ENCODE assay signal across 8 mouse cellular contexts in genomic region chrX:42150346-42151023, GRCm38 (mm10). TPM values are rescaled to one million over a fixed set of nuclear protein-coding genes. Genes with fewer than 3 reads are reported as not detected.
DNase-seq lines count a peak whose midpoint lies in the region; ATAC-seq and TF ChIP-seq lines count a peak whose summit lies in the region.

No protein-coding gene starts in this region.

- no peaks in the 10 kb centered on the region for H3K27me3 ChIP-seq in MEL (ENCODE audit: control insufficient read depth in 1 of 2, insufficient read depth in 2 of 2, low read length in 2 of 2)
- no peaks in the 10 kb centered on the region for H3K27me3 ChIP-seq in hindbrain, embryonic 10.5 days (ENCODE audit: insufficient read depth, poor library complexity, severe bottlenecking)

- TF ChIP-seq EP300 in MEL (IDR thresholded peaks at IDR 0.05; ENCODE audit: low read depth in 1 of 2, low read length in 2 of 2), result no peak; a peak in 2 of 4 replicates

- H3K4me3 ChIP-seq in MEL (ENCODE audit: control insufficient read depth in 1 of 2, insufficient read depth in 1 of 2, low read depth in 2 of 2, low read length in 2 of 2), result peak overlapping the region; percentile 94 to 95
- H3K4me3 ChIP-seq in hindbrain, embryonic 10.5 days, result peak overlapping the region; percentile 66

- H3K36me3 ChIP-seq in MEL (ENCODE audit: control insufficient read depth in 1 of 2, insufficient read depth in 2 of 2, low read length in 2 of 2), result peaks cover 0 to 11% of the 10 kb centered on the region in 2 experiments; a peak in 2 of 4 replicates
- H3K36me3 ChIP-seq in hindbrain, embryonic 10.5 days, result no peaks in the 10 kb centered on the region

- DNase-seq in MEL (ENCODE audit: low read depth, low spot score), result peak; percentile 87
- DNase-seq in cerebellum, adult 18-20 months, result peak; percentile 75 to 79
- DNase-seq in hindbrain, embryonic 10.5 days (ENCODE audit: low spot score), result peak; percentile 85
- peak; percentile 44 to 57 for DNase-seq in layer of hippocampus, postnatal 25 days (ENCODE audit: extremely low spot score in 1 of 2, low spot score in 1 of 2)
- peak; percentile 77 for DNase-seq in lung, postnatal 25 days (ENCODE audit: low spot score)
- DNase-seq in retina, postnatal 1 day, result peak; percentile 95
- peak; percentile 79 for DNase-seq in thymus, postnatal 4 days

- H3K9me3 ChIP-seq in MEL (replicated peaks; ENCODE audit: insufficient read depth, low read length), result no peaks in the 10 kb centered on the region
- H3K9me3 ChIP-seq in hindbrain, embryonic 10.5 days, result peaks cover 9% of the 10 kb centered on the region; the same call in 1 of the 2 replicates

- TF ChIP-seq POLR2A in MEL (IDR thresholded peaks at IDR 0.05; ENCODE audit: control insufficient read depth in 1 of 2, insufficient read depth in 1 of 2, low read depth in 1 of 2, low read length in 2 of 2, poor library complexity in 1 of 2), result peak in 1 of 2 experiments; percentile 38; a peak in 1 of 4 replicates

- H3K79me2 ChIP-seq in MEL (ENCODE audit: control insufficient read depth, insufficient read depth, low read length, poor library complexity), result peaks cover 45% of the 10 kb centered on the region

- peak; percentile 57 for ATAC-seq in frontal cortex, adult (ENCODE audit: low TSS enrichment)

- H3K9ac ChIP-seq in MEL (ENCODE audit: control insufficient read depth, low read depth, low read length, poor library complexity, severe bottlenecking), result peak overlapping the region; percentile 100

- no peak for TF ChIP-seq CTCF in MEL (IDR thresholded peaks at IDR 0.05 in 2 of 3, conservative IDR thresholded peaks at IDR 0.05 in 1 of 3; ENCODE audit: control insufficient read depth in 1 of 3, insufficient read depth in 1 of 3, low read depth in 2 of 3, low read length in 3 of 3, poor library complexity in 1 of 3, severe bottlenecking in 1 of 3)

- peak overlapping the region; percentile 100 for H3K27ac ChIP-seq in MEL (ENCODE audit: control insufficient read depth, low read depth, low read length)
- H3K27ac ChIP-seq in hindbrain, embryonic 10.5 days, result peak overlapping the region; percentile 98

- 19% methylated on average over 34 of the region's 40 CpGs for WGBS in hindbrain, embryonic 10.5 days

- H3K4me1 ChIP-seq in MEL (ENCODE audit: control insufficient read depth in 1 of 2, insufficient read depth in 2 of 2, low read length in 2 of 2), result peaks cover 1 to 5% of the 10 kb centered on the region in 2 experiments; a peak in 3 of 4 replicates
- H3K4me1 ChIP-seq in hindbrain, embryonic 10.5 days (replicated peaks), result no peaks in the 10 kb centered on the region

- TF ChIP-seq RAD21 in MEL (IDR thresholded peaks at IDR 0.05; ENCODE audit: low read depth, low read length), result no peak

TF ChIP-seq in MEL, 35 proteins besides CTCF, POLR2A, EP300 and RAD21:
- TF ChIP-seq ZKSCAN1 (IDR thresholded peaks at IDR 0.05; ENCODE audit: low read depth, low read length), result no peak
- no peak for TF ChIP-seq ZC3H11A (IDR thresholded peaks at IDR 0.05; ENCODE audit: low read depth, low read length)
- TF ChIP-seq RCOR1 (IDR thresholded peaks at IDR 0.05; ENCODE audit: low read depth, low read length), result no peak
- 0 out of 2 replicates have a peak, but pooled peaks have one; percentile 30 for TF ChIP-seq POLR2AphosphoS2 (IDR thresholded peaks at IDR 0.05; ENCODE audit: low read length)
- no peak for TF ChIP-seq ELF1 (IDR thresholded peaks at IDR 0.05; ENCODE audit: low read depth, low read length)
- no peak for TF ChIP-seq UBTF (IDR thresholded peaks at IDR 0.05; ENCODE audit: borderline replicate concordance, insufficient read depth, low read depth, low read length)
- TF ChIP-seq GABPA (IDR thresholded peaks at IDR 0.05; ENCODE audit: low read depth, low read length), result no peak
- no peak for TF ChIP-seq USF2 (IDR thresholded peaks at IDR 0.05; ENCODE audit: borderline replicate concordance in 1 of 2, insufficient read depth in 1 of 2, low read depth in 1 of 2, low read length in 2 of 2)
- no peak for TF ChIP-seq HCFC1 (IDR thresholded peaks at IDR 0.05; ENCODE audit: low read depth, low read length)
- no peak for TF ChIP-seq TAL1 (IDR thresholded peaks at IDR 0.05; ENCODE audit: low read length)
- no peak; the same call in 1 of the 2 replicates for TF ChIP-seq TCF12 (IDR thresholded peaks at IDR 0.05; ENCODE audit: low read depth, low read length)
- TF ChIP-seq BHLHE40 (IDR thresholded peaks at IDR 0.05; ENCODE audit: borderline replicate concordance, low read depth, low read length), result no peak
- 0 out of 2 replicates have a peak, but pooled peaks have one; percentile 33 for TF ChIP-seq MAX (IDR thresholded peaks at IDR 0.05; ENCODE audit: low read length)
- TF ChIP-seq JUND (IDR thresholded peaks at IDR 0.05; ENCODE audit: low read depth, low read length), result no peak
- no peak for TF ChIP-seq CHD1 (IDR thresholded peaks at IDR 0.05; ENCODE audit: low read depth, low read length)
- no peak for TF ChIP-seq E2F4 (IDR thresholded peaks at IDR 0.05; ENCODE audit: borderline replicate concordance, low read depth, low read length)
- TF ChIP-seq SMC3 (IDR thresholded peaks at IDR 0.05; ENCODE audit: low read depth, low read length), result no peak
- no peak for TF ChIP-seq TBP (IDR thresholded peaks at IDR 0.05; ENCODE audit: low read depth, low read length)
- peak; percentile 39 for TF ChIP-seq SIN3A (IDR thresholded peaks at IDR 0.05; ENCODE audit: low read length)
- TF ChIP-seq MXI1 (IDR thresholded peaks at IDR 0.05; ENCODE audit: low read depth, low read length), result peak; percentile 19; the same call in 1 of the 2 replicates
- peak; percentile 21; the same call in 1 of the 2 replicates for TF ChIP-seq ETS1 (IDR thresholded peaks at IDR 0.05; ENCODE audit: low read depth, low read length)
- peak; percentile 11; the same call in 1 of the 2 replicates for TF ChIP-seq MYC (IDR thresholded peaks at IDR 0.05; ENCODE audit: low read depth, low read length)
- TF ChIP-seq MEF2A (IDR thresholded peaks at IDR 0.05; ENCODE audit: extremely low read depth, insufficient replicate concordance, low read depth, low read length, poor library complexity, severe bottlenecking), result no peak
- TF ChIP-seq NELFE (IDR thresholded peaks at IDR 0.05; ENCODE audit: low read depth, low read length), result peak; percentile 46
- no peak for TF ChIP-seq USF1 (IDR thresholded peaks at IDR 0.05; ENCODE audit: low read depth, low read length)
- peak; percentile 84 for TF ChIP-seq MAZ (IDR thresholded peaks at IDR 0.05; ENCODE audit: low read depth, low read length)
- no peak for TF ChIP-seq MAFK (IDR thresholded peaks at IDR 0.05; ENCODE audit: borderline replicate concordance, low read depth, low read length)
TF ChIP-seq in MEL: peak in this region for 8.

RNA-seq across cellular contexts. Expression of gene Stag2, which starts 1.4 kb away (rescaled TPM):
- total RNA-seq in MEL (2012; rRNA removed), result 22.9 and 29.3 TPM in 2 replicates
- polyA plus RNA-seq in MEL (2012; ENCODE audit: insufficient read depth in 1 of 2, insufficient read length in 2 of 2, low read depth in 1 of 2, low replicate concordance in 2 of 2, missing spikeins in 1 of 2), result 10 to 100 TPM in 1 of 2 experiments, not detected in 1; 18.0 TPM
- polyA plus RNA-seq in hindbrain, embryonic 10.5 days (2016; fragmentation: Nextera tagmentation; extraction: Ambion mirVana), result 32.7 and 40.1 TPM in 2 replicates
- total RNA-seq in layer of hippocampus, postnatal 25 days (2021), result 10 to 100 TPM; 50.9 to 55.5 TPM

Comparison
In these comparisons a context has a peak if more than half of its experiments do, and no peak if none do; other contexts are left out.
1. Peak in every context shown above with its lines: DNase-seq, ATAC-seq, H3K4me3 ChIP-seq and H3K27ac ChIP-seq.